Mouse (Mus musculus): Measurements from ENCODE around the gene Slc12a8. TPM values are rescaled to one million over a fixed set of nuclear protein-coding genes. Genes with fewer than 3 reads are reported as not detected.

Gene Slc12a8
- polyA plus RNA-seq, 1 experiment from 2014 or later = 4.0 TPM

DNA sequence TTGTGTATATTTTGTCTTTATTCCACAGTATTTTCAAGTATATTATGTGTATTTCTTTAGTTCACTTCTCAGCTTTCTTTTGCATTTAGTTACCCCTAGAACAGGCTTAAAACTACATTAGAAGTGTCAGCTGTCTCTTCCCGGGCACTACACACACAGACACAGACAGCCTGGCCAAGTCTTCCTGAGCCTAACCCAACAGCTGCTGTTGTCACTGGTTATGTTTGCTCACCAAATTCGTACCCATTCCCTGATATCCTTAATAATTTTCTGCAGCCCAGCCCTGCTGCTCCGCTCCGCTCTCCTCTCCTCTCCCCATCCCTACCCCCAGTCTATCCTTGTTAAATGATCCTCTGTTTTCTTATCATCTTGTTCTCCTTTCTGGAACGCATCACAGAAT, 112.4 kb downstream of the Slc12a8 start:
- DNase-seq (ENCODE audit: low spot score) = no peak
- TF ChIP-seq EP300 (optimal IDR thresholded peaks at IDR 0.05) = no peak
- no peak for TF ChIP-seq CTCF (IDR thresholded peaks at IDR 0.05; ENCODE audit: low read depth)
- H3K4me1 ChIP-seq (replicated peaks; ENCODE audit: control insufficient read depth, insufficient read depth) = no peaks in the 10 kb centered on the region
- H3K4me3 ChIP-seq (ENCODE audit: low read depth, low read length) = no peak overlapping the region
- no peak overlapping the region for H3K4me2 ChIP-seq (replicated peaks; ENCODE audit: low read depth)
- H3K27ac ChIP-seq (replicated peaks) = no peak overlapping the region
- H3K9ac ChIP-seq (ENCODE audit: low read length) = no peak overlapping the region
- no peaks in the 10 kb centered on the region for H3K36me3 ChIP-seq (ENCODE audit: control insufficient read depth, insufficient read depth, low read length)
- ATAC-seq (ENCODE audit: low FRiP score, low TSS enrichment) = no peak
- H3K9me3 ChIP-seq (ENCODE audit: control insufficient read depth, low read length) = no peaks in the 10 kb centered on the region
- 79% methylated on average over 5 of the region's 5 CpGs for WGBS
- H3K27me3 ChIP-seq (ENCODE audit: control insufficient read depth, insufficient read depth, low read length) = no peaks in the 10 kb centered on the region

DNA sequence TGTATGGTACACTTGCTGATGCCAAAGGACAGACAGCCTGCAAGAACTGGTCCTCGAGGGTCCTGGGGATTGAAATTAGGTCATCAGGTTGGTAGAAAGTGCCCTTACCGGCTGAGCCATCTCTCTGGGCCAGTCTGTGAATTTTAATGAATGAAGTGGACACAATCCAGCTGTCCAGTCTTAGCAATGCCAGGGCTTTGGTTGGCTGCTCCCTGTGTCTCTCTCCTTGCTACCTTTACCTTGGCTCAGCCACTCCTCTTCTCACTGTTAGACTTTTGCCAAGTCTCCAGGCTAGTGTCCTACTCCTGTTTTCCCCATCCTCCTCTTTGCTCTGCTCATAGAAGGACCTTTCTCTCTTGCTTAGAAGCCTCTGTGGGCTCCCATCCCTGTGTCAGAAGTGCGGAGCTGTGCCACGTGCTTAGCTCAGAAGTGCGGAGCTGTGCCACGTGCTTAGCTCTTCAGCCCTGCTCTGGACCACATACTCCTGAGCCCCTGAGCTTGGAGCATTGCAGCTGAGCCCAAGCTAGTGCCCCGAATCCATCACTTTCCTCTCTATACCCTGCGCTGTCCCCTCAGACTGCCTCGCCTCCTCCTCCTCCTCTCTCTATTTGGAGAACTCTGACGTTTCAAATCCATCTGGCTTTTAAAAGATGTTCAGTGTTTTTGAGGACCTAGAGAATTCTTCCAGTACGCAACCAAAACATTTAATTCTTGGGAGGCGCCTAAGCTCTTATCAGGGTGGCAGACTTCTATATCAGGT, 118.9 kb downstream of the Slc12a8 start:
- Histone ChIP-seq H3K4me1 (replicated peaks; ENCODE audit: control insufficient read depth, insufficient read depth) (no peaks in the 10 kb centered on the region), H3K9ac (ENCODE audit: low read length) (no peak overlapping the region), H3K4me3 (ENCODE audit: low read depth, low read length) (no peak overlapping the region), H3K36me3 (ENCODE audit: control insufficient read depth, insufficient read depth, low read length) (no peaks in the 10 kb centered on the region), H3K27ac (replicated peaks) (no peak overlapping the region), H3K9me3 (ENCODE audit: control insufficient read depth, low read length) (no peaks in the 10 kb centered on the region), H3K4me2 (replicated peaks; ENCODE audit: low read depth) (no peak overlapping the region), H3K27me3 (ENCODE audit: control insufficient read depth, insufficient read depth, low read length) (no peaks in the 10 kb centered on the region)
- TF ChIP-seq EP300 (optimal IDR thresholded peaks at IDR 0.05) (no peak), CTCF (IDR thresholded peaks at IDR 0.05; ENCODE audit: low read depth) (no peak)
- 68% methylated on average over 12 of the region's 12 CpGs for WGBS
- no peak for ATAC-seq (ENCODE audit: low FRiP score, low TSS enrichment)
- DNase-seq (ENCODE audit: low spot score) = no peak

- Histone ChIP-seq H3K4me2 (replicated peaks; ENCODE audit: low read depth) (no peak overlapping the region), H3K4me1 (replicated peaks; ENCODE audit: control insufficient read depth, insufficient read depth) (no peaks in the 10 kb centered on the region), H3K9ac (ENCODE audit: low read length) (no peak overlapping the region), H3K27ac (replicated peaks) (no peak overlapping the region), H3K9me3 (ENCODE audit: control insufficient read depth, low read length) (no peaks in the 10 kb centered on the region), H3K4me3 (ENCODE audit: low read depth, low read length) (no peak overlapping the region), H3K36me3 (ENCODE audit: control insufficient read depth, insufficient read depth, low read length) (no peaks in the 10 kb centered on the region), H3K27me3 (ENCODE audit: control insufficient read depth, insufficient read depth, low read length) (no peaks in the 10 kb centered on the region)
- ATAC-seq (ENCODE audit: low FRiP score, low TSS enrichment) (no peak; the same call in 1 of the 2 replicates), DNase-seq (ENCODE audit: low spot score) (no peak)
- no peak for TF ChIP-seq EP300 (optimal IDR thresholded peaks at IDR 0.05)
- TF ChIP-seq CTCF (IDR thresholded peaks at IDR 0.05; ENCODE audit: low read depth) = no peak
- WGBS = 28% methylated on average over 3 of the region's 3 CpGs
Observed at GRCm38 (mm10) chr16:33641779-33642178, 124.7 kb downstream of the Slc12a8 start.

DNA sequence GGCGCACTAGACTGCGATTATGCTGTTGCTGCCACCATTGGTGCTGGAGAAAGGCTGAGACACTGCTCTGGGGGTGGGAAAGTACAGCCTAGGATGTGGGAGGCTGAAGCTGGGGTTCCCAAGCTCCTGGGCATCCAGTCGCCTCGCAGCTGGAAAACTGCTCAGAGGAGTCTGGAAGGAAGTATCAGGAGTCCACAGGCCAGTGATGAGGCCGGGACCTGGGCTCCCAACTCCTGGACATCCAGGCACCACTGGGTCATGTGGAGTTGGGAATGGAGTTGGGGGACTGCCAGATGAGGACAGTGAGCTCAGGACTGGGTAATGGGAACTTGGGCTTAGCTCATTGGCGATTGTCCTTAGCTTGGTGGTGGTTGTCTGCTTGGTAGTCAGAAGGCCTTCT, 136.0 kb downstream of the Slc12a8 start:
- TF ChIP-seq EP300 (optimal IDR thresholded peaks at IDR 0.05) = no peak
- no peak for TF ChIP-seq CTCF (IDR thresholded peaks at IDR 0.05; ENCODE audit: low read depth)
- peaks cover 5% of the 10 kb centered on the region; the same call in 1 of the 2 replicates for H3K9me3 ChIP-seq (ENCODE audit: control insufficient read depth, low read length)
- H3K9ac ChIP-seq (ENCODE audit: low read length) = no peak overlapping the region
- H3K4me1 ChIP-seq (replicated peaks; ENCODE audit: control insufficient read depth, insufficient read depth) = no peaks in the 10 kb centered on the region
- no peak overlapping the region for H3K4me2 ChIP-seq (replicated peaks; ENCODE audit: low read depth)
- ATAC-seq (ENCODE audit: low FRiP score, low TSS enrichment) (no peak), DNase-seq (ENCODE audit: low spot score) (no peak)
- H3K36me3 ChIP-seq (ENCODE audit: control insufficient read depth, insufficient read depth, low read length) = no peaks in the 10 kb centered on the region
- 96% methylated on average over 6 of the region's 6 CpGs for WGBS
- H3K4me3 ChIP-seq (ENCODE audit: low read depth, low read length) = no peak overlapping the region
- H3K27ac ChIP-seq (replicated peaks) = no peak overlapping the region
- H3K27me3 ChIP-seq (ENCODE audit: control insufficient read depth, insufficient read depth, low read length) = no peaks in the 10 kb centered on the region

- ATAC-seq (ENCODE audit: low FRiP score, low TSS enrichment) = no peak
Observed at GRCm38 (mm10) chr16:33655443-33655842, 138.3 kb downstream of the Slc12a8 start.

GRCm38 (mm10) chr16:33657191-33657590, 140.1 kb downstream of the Slc12a8 start:
- H3K9ac ChIP-seq (ENCODE audit: low read length) = no peak overlapping the region
- H3K36me3 ChIP-seq (ENCODE audit: control insufficient read depth, insufficient read depth, low read length) = no peaks in the 10 kb centered on the region
- TF ChIP-seq CTCF (IDR thresholded peaks at IDR 0.05; ENCODE audit: low read depth) (no peak), EP300 (optimal IDR thresholded peaks at IDR 0.05) (no peak)
- no peak overlapping the region for H3K27ac ChIP-seq (replicated peaks)
- no peaks in the 10 kb centered on the region for H3K9me3 ChIP-seq (ENCODE audit: control insufficient read depth, low read length)
- WGBS = 88% methylated on average over 3 of the region's 3 CpGs
- H3K27me3 ChIP-seq (ENCODE audit: control insufficient read depth, insufficient read depth, low read length) = no peaks in the 10 kb centered on the region
- ATAC-seq (ENCODE audit: low FRiP score, low TSS enrichment) = no peak
- no peak overlapping the region for H3K4me3 ChIP-seq (ENCODE audit: low read depth, low read length)
- no peak for DNase-seq (ENCODE audit: low spot score)
- H3K4me1 ChIP-seq (replicated peaks; ENCODE audit: control insufficient read depth, insufficient read depth) = no peaks in the 10 kb centered on the region
- H3K4me2 ChIP-seq (replicated peaks; ENCODE audit: low read depth) = no peak overlapping the region

More at GRCm38 (mm10) chr16:33655443-33655842, 138.3 kb downstream of the Slc12a8 start:
- Histone ChIP-seq H3K36me3 (ENCODE audit: control insufficient read depth, insufficient read depth, low read length) (no peaks in the 10 kb centered on the region), H3K4me1 (replicated peaks; ENCODE audit: control insufficient read depth, insufficient read depth) (no peaks in the 10 kb centered on the region), H3K9ac (ENCODE audit: low read length) (no peak overlapping the region), H3K4me2 (replicated peaks; ENCODE audit: low read depth) (no peak overlapping the region), H3K9me3 (ENCODE audit: control insufficient read depth, low read length) (no peaks in the 10 kb centered on the region), H3K27me3 (ENCODE audit: control insufficient read depth, insufficient read depth, low read length) (no peaks in the 10 kb centered on the region), H3K27ac (replicated peaks) (no peak overlapping the region), H3K4me3 (ENCODE audit: low read depth, low read length) (no peak overlapping the region)
- TF ChIP-seq CTCF (IDR thresholded peaks at IDR 0.05; ENCODE audit: low read depth) = no peak
- TF ChIP-seq EP300 (optimal IDR thresholded peaks at IDR 0.05) = no peak
- no peak for DNase-seq (ENCODE audit: low spot score)
- WGBS = 90% methylated on average over 3 of the region's 3 CpGs
